Mouse (Mus musculus): ENCODE results near the gene Cdk5. TPM values are rescaled to one million over a fixed set of nuclear protein-coding genes. Genes with fewer than 3 reads are reported as not detected.
A peak's percentile ranks its signal among the peaks of the same experiment; 100 is the strongest.

Gene Cdk5
- polyA plus RNA-seq, 1 experiment from 2014 or later, result 31.1 TPM

DNA sequence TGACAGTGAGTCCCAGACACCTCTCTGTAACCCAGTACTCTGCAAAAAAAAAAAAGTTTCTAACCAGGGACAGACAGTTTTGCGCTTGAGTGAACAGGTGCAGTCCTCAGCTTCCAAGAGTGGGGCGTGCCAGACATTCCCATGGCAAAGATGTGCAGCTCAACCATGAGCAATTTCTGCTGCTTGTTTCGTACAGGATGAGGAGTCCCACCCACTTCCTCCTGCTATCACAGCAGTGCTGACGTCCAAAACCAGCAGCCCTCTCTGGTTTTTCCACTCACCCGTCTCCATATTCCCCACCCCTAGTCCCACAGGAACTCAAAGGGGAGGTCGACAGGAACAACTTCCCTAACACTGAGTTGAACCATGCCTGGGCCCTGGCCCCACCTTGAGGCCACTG lies 38.9 kb downstream of the Cdk5 start:
- H3K4me3 ChIP-seq (ENCODE audit: low read depth, low read length), result no peak overlapping the region
- H3K36me3 ChIP-seq (ENCODE audit: insufficient read depth, low read length), result no peaks in the 10 kb centered on the region
- peaks cover 25% of the 10 kb centered on the region for H3K4me1 ChIP-seq (ENCODE audit: insufficient read depth, low read depth, low read length)
- H3K9ac ChIP-seq (replicated peaks; ENCODE audit: low read depth), result no peak overlapping the region
- 28% methylated on average over 6 of the region's 6 CpGs for WGBS
- H3K9me3 ChIP-seq (ENCODE audit: low read length), result no peaks in the 10 kb centered on the region
- peaks cover 7% of the 10 kb centered on the region; the same call in 1 of the 2 replicates for H3K27me3 ChIP-seq (replicated peaks; ENCODE audit: insufficient read depth, low read length)
- ATAC-seq, result peak; percentile 9; the same call in 1 of the 2 replicates
- peak overlapping the region; percentile 38; the same call in 1 of the 2 replicates for H3K27ac ChIP-seq (ENCODE audit: low read length)
- H3K4me2 ChIP-seq (replicated peaks; ENCODE audit: low read depth, low read length), result no peak overlapping the region
- DNase-seq (ENCODE audit: low spot score), result peak; percentile 66
- TF ChIP-seq EP300 (IDR thresholded peaks at IDR 0.05) (peak; percentile 74), CTCF (IDR thresholded peaks at IDR 0.05) (peak; percentile 39)

DNA sequence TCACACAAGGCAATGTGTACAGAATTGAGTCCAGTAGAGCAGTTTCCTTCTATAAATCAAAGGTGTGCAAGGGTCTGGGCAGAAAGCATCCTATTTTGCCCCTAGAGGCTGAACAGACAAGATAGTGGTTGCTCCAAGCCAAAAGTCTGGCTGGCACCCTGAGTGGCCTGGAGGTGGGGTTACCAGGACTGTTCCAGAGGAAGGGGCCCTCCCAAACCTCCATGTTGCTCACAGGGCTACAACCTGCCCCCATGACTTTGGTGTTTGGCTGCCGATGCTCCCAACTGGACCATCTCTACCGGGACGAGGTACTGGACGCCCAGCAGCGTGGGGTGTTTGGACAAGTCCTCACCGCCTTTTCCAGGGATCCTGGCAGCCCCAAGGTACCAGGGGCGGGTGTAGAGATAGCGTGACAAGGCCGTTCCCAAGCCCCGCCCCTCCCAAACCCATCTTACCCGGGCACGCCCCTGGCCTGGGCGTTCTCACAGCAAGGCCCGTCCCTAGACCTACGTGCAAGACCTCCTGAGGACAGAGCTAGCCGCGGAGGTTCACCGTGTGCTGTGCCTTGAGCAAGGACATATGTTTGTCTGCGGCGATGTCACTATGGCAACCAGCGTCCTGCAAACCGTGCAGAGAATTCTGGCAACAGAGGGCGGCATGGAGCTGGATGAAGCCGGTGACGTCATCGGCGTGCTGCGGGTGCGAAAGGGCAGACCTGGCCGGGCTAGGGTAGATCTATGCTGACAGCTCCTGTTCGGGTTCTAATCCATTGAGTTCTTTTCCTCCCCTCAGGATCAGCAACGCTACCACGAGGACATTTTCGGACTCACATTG lies 40.1 kb downstream of the Cdk5 start:
- ATAC-seq, result peak; percentile 94
- Histone ChIP-seq H3K27me3 (replicated peaks; ENCODE audit: insufficient read depth, low read length) (peaks cover 7% of the 10 kb centered on the region; the same call in 1 of the 2 replicates), H3K36me3 (ENCODE audit: insufficient read depth, low read length) (no peaks in the 10 kb centered on the region), H3K4me3 (ENCODE audit: low read depth, low read length) (peak overlapping the region; percentile 35), H3K4me1 (ENCODE audit: insufficient read depth, low read depth, low read length) (peaks cover 23% of the 10 kb centered on the region), H3K9ac (replicated peaks; ENCODE audit: low read depth) (no peak overlapping the region), H3K27ac (ENCODE audit: low read length) (0 out of 2 replicates have a peak overlapping the region, but pooled peaks have one; percentile 38), H3K4me2 (replicated peaks; ENCODE audit: low read depth, low read length) (peak overlapping the region; percentile 63), H3K9me3 (ENCODE audit: low read length) (no peaks in the 10 kb centered on the region)
- peak; percentile 99 for DNase-seq (ENCODE audit: low spot score)
- TF ChIP-seq EP300 (IDR thresholded peaks at IDR 0.05) (peak; percentile 21; the same call in 1 of the 2 replicates), CTCF (IDR thresholded peaks at IDR 0.05) (peak; percentile 76)
- WGBS, result 5% methylated on average over 33 of the region's 34 CpGs

DNA sequence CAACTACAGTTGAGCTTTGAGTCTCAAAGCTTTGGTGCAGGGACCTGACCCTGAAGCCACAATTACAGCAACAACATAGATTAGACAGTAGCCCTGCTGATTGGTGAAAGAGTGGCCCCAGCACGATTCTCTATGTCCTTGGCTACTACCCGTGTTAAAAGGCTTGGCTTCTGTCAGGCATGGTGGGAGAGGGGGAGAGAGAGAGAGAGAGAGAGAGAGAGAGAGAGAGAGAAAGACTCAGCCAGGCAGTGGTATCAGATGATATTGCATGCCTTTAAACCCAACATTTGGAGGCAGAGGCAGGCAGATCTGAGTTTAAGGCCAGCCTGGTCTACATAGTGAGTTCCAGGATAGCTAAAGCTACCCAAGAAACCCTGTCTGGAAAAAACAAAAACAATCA lies 41.3 kb downstream of the Cdk5 start:
- Histone ChIP-seq H3K4me3 (ENCODE audit: low read depth, low read length) (no peak overlapping the region), H3K4me2 (replicated peaks; ENCODE audit: low read depth, low read length) (no peak overlapping the region), H3K4me1 (ENCODE audit: insufficient read depth, low read depth, low read length) (peaks cover 14% of the 10 kb centered on the region), H3K27ac (ENCODE audit: low read length) (no peak overlapping the region), H3K9ac (replicated peaks; ENCODE audit: low read depth) (no peak overlapping the region), H3K27me3 (replicated peaks; ENCODE audit: insufficient read depth, low read length) (no peaks in the 10 kb centered on the region; the same call in 1 of the 2 replicates), H3K9me3 (ENCODE audit: low read length) (no peaks in the 10 kb centered on the region), H3K36me3 (ENCODE audit: insufficient read depth, low read length) (no peaks in the 10 kb centered on the region)
- 60% methylated on average over 2 of the region's 2 CpGs for WGBS
- ATAC-seq (no peak), DNase-seq (ENCODE audit: low spot score) (no peak)
- no peak for TF ChIP-seq EP300 (IDR thresholded peaks at IDR 0.05)
- TF ChIP-seq CTCF (IDR thresholded peaks at IDR 0.05), result no peak

DNA sequence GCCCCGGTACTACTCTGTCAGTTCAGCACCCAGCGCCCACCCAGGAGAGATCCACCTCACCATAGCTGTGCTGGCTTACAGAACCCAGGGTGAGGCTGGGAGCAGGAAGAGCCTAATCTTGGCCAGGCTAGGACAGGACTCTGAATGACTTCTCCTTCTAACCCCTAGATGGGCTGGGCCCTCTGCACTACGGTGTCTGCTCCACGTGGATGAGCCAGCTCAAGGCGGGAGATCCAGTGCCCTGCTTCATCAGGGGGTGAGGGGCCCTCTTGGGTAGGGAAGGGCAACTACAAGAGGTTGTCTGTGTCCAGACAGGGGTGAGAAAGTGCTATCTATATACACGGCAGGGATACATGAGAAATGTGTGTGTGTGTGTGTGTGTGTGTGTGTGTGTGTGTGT lies 41.8 kb downstream of the Cdk5 start:
- ATAC-seq (no peak), DNase-seq (ENCODE audit: low spot score) (no peak)
- H3K9me3 ChIP-seq (ENCODE audit: low read length), result no peaks in the 10 kb centered on the region
- H3K4me2 ChIP-seq (replicated peaks; ENCODE audit: low read depth, low read length), result no peak overlapping the region
- 59% methylated on average over 6 of the region's 6 CpGs for WGBS
- no peak overlapping the region for H3K4me3 ChIP-seq (ENCODE audit: low read depth, low read length)
- peaks cover 14% of the 10 kb centered on the region for H3K4me1 ChIP-seq (ENCODE audit: insufficient read depth, low read depth, low read length)
- no peaks in the 10 kb centered on the region for H3K36me3 ChIP-seq (ENCODE audit: insufficient read depth, low read length)
- TF ChIP-seq EP300 (IDR thresholded peaks at IDR 0.05) (no peak), CTCF (IDR thresholded peaks at IDR 0.05) (no peak)
- no peak overlapping the region for H3K27ac ChIP-seq (ENCODE audit: low read length)
- no peak overlapping the region for H3K9ac ChIP-seq (replicated peaks; ENCODE audit: low read depth)
- H3K27me3 ChIP-seq (replicated peaks; ENCODE audit: insufficient read depth, low read length), result no peaks in the 10 kb centered on the region; the same call in 1 of the 2 replicates

DNA sequence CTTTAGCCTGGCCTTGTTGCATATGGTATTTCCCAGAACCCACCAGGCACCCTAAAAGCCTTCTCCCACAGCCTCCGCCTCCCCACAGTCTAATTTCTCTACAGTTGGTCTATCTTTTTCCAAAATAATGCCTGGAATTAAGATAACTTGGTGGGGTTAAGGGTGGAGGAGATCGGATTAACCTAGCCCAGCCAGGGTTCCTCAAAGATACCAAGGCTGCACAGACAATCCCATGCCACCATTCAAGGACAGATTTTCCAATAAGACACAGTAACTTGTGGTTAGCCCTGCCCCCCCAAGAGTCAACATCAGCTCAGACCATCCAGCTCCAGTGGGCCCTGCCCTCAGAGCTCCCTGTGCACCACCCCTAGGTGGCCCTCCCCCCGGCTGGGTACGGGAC lies 42.8 kb downstream of the Cdk5 start:
- Histone ChIP-seq H3K4me3 (ENCODE audit: low read depth, low read length) (no peak overlapping the region), H3K4me1 (ENCODE audit: insufficient read depth, low read depth, low read length) (peaks cover 14% of the 10 kb centered on the region), H3K9me3 (ENCODE audit: low read length) (no peaks in the 10 kb centered on the region), H3K9ac (replicated peaks; ENCODE audit: low read depth) (no peak overlapping the region), H3K4me2 (replicated peaks; ENCODE audit: low read depth, low read length) (no peak overlapping the region), H3K36me3 (ENCODE audit: insufficient read depth, low read length) (no peaks in the 10 kb centered on the region), H3K27ac (ENCODE audit: low read length) (no peak overlapping the region), H3K27me3 (replicated peaks; ENCODE audit: insufficient read depth, low read length) (no peaks in the 10 kb centered on the region)
- 86% methylated on average over 4 of the region's 4 CpGs for WGBS
- TF ChIP-seq EP300 (IDR thresholded peaks at IDR 0.05), result no peak
- TF ChIP-seq CTCF (IDR thresholded peaks at IDR 0.05), result no peak
- no peak for DNase-seq (ENCODE audit: low spot score)
- no peak for ATAC-seq

DNA sequence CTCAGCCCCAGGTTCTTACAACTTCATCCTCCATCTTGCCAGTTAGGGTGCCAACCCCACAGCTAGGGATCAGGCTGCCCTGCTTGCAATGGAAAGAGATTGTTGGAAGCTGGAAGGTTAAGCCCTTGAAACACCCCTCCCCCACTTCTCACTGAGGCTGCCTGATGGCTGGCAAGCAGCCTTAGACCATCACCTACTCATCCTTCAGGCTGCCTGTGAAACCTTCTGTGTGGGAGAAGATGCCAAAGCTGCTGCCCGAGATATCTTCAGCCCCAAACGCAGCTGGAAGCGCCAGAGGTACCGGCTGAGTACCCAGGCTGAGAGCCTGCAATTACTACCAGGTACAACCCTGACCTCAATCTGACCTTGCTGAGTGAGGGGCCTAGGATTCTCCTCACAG lies 43.8 kb downstream of the Cdk5 start:
- ATAC-seq, result no peak
- Histone ChIP-seq H3K4me3 (ENCODE audit: low read depth, low read length) (no peak overlapping the region), H3K36me3 (ENCODE audit: insufficient read depth, low read length) (no peaks in the 10 kb centered on the region), H3K27me3 (replicated peaks; ENCODE audit: insufficient read depth, low read length) (no peaks in the 10 kb centered on the region), H3K9me3 (ENCODE audit: low read length) (no peaks in the 10 kb centered on the region), H3K4me2 (replicated peaks; ENCODE audit: low read depth, low read length) (no peak overlapping the region), H3K4me1 (ENCODE audit: insufficient read depth, low read depth, low read length) (peaks cover 14% of the 10 kb centered on the region), H3K9ac (replicated peaks; ENCODE audit: low read depth) (no peak overlapping the region), H3K27ac (ENCODE audit: low read length) (no peak overlapping the region)
- TF ChIP-seq EP300 (IDR thresholded peaks at IDR 0.05) (no peak), CTCF (IDR thresholded peaks at IDR 0.05) (no peak)
- WGBS, result 56% methylated on average over 4 of the region's 4 CpGs
- DNase-seq (ENCODE audit: low spot score), result no peak
